Mouse (Mus musculus): ENCODE measurements at regions not wholly inside any gene's neighbourhood (a gene's known extent, or its start where the extent isn't known, plus 50 kb on each side); places are given as distances from the start of the nearest gene placed in this dataset.

DNA sequence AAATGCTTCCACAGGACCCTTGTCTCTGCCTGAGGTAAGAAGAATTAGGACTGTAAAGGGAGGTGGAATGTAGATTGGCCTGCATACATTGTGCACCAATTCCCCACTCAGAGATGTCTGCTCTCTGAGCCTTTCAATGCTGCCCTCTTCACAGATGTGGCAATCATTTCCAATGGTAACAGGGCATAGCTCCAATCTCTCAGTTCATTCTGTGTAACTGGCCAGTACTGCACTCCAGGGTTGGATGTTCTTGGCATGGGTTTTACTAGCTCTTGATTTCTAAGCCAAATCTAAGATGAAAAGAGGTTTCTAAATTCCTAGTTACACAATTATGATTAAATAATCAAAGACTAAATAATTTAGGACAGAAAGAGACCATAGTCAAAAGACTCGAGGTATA is 1439.8 kb upstream of the Lrrc6 start:
- H3K4me3 ChIP-seq (ENCODE audit: low read depth, low read length) = no peak overlapping the region
- 81% methylated on average over 1 of the region's 1 CpGs for WGBS
- H3K4me1 ChIP-seq (ENCODE audit: control insufficient read depth, insufficient read depth, low read length) = no peaks in the 10 kb centered on the region
- H3K4me2 ChIP-seq (ENCODE audit: low read depth, low read length) = no peak overlapping the region
- no peaks in the 10 kb centered on the region for H3K9me3 ChIP-seq (replicated peaks; ENCODE audit: control insufficient read depth, low read length)
- ATAC-seq (replicated peaks; ENCODE audit: insufficient number of reproducible peaks, low FRiP score, low TSS enrichment, low read depth) = no peak
- no peaks in the 10 kb centered on the region for H3K36me3 ChIP-seq (replicated peaks; ENCODE audit: control insufficient read depth, insufficient read depth, low read depth, low read length)
- H3K27me3 ChIP-seq (ENCODE audit: control insufficient read depth, insufficient read depth, low read length) = no peaks in the 10 kb centered on the region
- no peak for DNase-seq (ENCODE audit: low spot score)
- H3K9ac ChIP-seq (replicated peaks; ENCODE audit: low read length) = no peak overlapping the region
- no peak overlapping the region for H3K27ac ChIP-seq (replicated peaks; ENCODE audit: low read depth, low read length)

DNA sequence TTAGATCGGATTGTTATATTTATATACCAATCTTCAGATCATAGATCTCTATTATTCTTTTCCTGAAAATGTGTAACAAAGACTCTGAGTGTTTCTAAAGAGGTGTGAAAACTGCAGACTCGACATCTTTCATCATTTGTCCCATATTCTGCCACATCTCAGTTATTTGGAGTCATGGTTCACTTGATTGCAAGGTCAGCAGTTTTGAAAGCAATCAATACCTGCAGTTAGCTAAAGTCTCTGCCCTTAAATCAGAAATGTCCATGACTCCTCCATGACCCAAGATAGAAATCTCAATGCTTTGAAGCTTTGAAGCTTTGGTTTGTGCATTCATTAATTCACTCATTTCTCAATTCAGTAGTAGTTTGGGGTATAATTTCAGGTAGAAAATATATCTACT is 1424.2 kb upstream of the Lrrc6 start:
- Histone ChIP-seq H3K4me1 (ENCODE audit: control insufficient read depth, insufficient read depth, low read length) (no peaks in the 10 kb centered on the region), H3K27ac (replicated peaks; ENCODE audit: low read depth, low read length) (no peak overlapping the region), H3K36me3 (replicated peaks; ENCODE audit: control insufficient read depth, insufficient read depth, low read depth, low read length) (no peaks in the 10 kb centered on the region), H3K4me2 (ENCODE audit: low read depth, low read length) (no peak overlapping the region), H3K4me3 (ENCODE audit: low read depth, low read length) (no peak overlapping the region), H3K9ac (replicated peaks; ENCODE audit: low read length) (no peak overlapping the region), H3K27me3 (ENCODE audit: control insufficient read depth, insufficient read depth, low read length) (no peaks in the 10 kb centered on the region), H3K9me3 (replicated peaks; ENCODE audit: control insufficient read depth, low read length) (no peaks in the 10 kb centered on the region)
- 78% methylated on average over 2 of the region's 2 CpGs for WGBS
- DNase-seq (ENCODE audit: low spot score) (no peak), ATAC-seq (replicated peaks; ENCODE audit: insufficient number of reproducible peaks, low FRiP score, low TSS enrichment, low read depth) (no peak)

DNA sequence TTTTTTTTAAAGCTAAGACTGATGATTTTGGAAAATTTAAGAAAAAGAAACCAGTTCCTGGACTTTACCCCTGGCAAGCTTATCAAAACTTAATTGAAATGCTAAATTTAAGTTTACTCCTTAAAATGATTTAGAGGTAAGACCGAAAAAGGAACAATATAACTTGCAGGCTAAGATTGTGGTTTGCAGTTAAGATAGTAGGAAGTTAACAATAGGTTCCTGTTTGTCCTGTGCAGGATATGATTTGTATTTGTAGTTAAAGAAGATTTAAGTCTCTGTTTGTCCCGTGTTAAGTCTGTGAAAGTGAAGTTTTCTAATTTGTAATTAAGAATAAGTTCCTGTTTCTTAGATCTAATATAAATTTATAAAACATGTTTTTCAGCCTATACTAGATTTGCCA is 1406.3 kb upstream of the Lrrc6 start:
- Histone ChIP-seq H3K9me3 (replicated peaks; ENCODE audit: control insufficient read depth, low read length) (no peaks in the 10 kb centered on the region), H3K4me2 (ENCODE audit: low read depth, low read length) (no peak overlapping the region), H3K27me3 (ENCODE audit: control insufficient read depth, insufficient read depth, low read length) (no peaks in the 10 kb centered on the region), H3K27ac (replicated peaks; ENCODE audit: low read depth, low read length) (no peak overlapping the region), H3K4me1 (ENCODE audit: control insufficient read depth, insufficient read depth, low read length) (no peaks in the 10 kb centered on the region), H3K9ac (replicated peaks; ENCODE audit: low read length) (no peak overlapping the region), H3K4me3 (ENCODE audit: low read depth, low read length) (no peak overlapping the region), H3K36me3 (replicated peaks; ENCODE audit: control insufficient read depth, insufficient read depth, low read depth, low read length) (no peaks in the 10 kb centered on the region)
- WGBS = 87% methylated on average over 2 of the region's 2 CpGs
- DNase-seq (ENCODE audit: low spot score) (no peak), ATAC-seq (replicated peaks; ENCODE audit: insufficient number of reproducible peaks, low FRiP score, low TSS enrichment, low read depth) (no peak)

DNA sequence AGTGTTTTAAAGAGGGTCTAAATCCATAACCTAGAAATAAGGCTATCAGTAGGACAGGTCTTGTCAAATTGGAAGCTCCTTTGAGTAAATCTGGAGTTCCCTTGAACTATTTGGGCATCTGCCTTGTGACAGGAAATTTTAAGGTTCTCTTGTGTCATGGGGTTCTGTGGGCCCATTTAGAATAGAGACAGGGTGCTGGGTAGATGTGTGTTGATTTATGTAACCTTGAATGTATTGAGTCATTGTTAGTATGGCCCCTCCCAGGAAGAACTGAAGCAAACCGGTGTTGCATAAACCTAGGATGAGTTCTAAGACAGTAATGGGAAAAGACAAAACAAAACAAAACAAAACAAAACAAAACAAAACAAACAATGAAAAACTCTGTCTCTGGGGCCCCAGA is 1404.6 kb upstream of the Lrrc6 start:
- Histone ChIP-seq H3K27ac (replicated peaks; ENCODE audit: low read depth, low read length) (no peak overlapping the region), H3K9ac (replicated peaks; ENCODE audit: low read length) (no peak overlapping the region), H3K4me2 (ENCODE audit: low read depth, low read length) (no peak overlapping the region), H3K4me1 (ENCODE audit: control insufficient read depth, insufficient read depth, low read length) (no peaks in the 10 kb centered on the region), H3K4me3 (ENCODE audit: low read depth, low read length) (no peak overlapping the region), H3K27me3 (ENCODE audit: control insufficient read depth, insufficient read depth, low read length) (no peaks in the 10 kb centered on the region), H3K36me3 (replicated peaks; ENCODE audit: control insufficient read depth, insufficient read depth, low read depth, low read length) (no peaks in the 10 kb centered on the region), H3K9me3 (replicated peaks; ENCODE audit: control insufficient read depth, low read length) (no peaks in the 10 kb centered on the region)
- ATAC-seq (replicated peaks; ENCODE audit: insufficient number of reproducible peaks, low FRiP score, low TSS enrichment, low read depth) (no peak), DNase-seq (ENCODE audit: low spot score) (no peak)
- 62% methylated on average over 1 of the region's 1 CpGs for WGBS

DNA sequence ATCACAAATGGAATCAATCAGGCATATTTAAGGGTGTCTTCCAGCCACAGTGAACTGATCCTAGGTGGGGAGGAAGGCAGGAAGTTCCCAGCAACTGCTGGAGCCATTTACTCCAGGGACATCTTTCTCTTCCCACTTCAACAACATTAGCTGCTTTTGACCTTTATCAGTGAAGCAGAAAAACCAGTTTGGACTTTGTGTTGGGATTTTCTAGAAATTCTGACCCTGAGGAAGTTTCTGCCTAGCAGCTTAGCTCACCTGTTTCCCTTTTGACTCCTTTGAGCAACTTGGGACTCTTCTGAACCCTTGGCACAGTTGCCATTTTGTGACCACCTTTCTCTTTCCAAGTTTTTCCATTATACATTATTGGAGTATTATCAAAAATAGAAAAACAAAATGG is 1403.9 kb upstream of the Lrrc6 start:
- Histone ChIP-seq H3K4me1 (ENCODE audit: control insufficient read depth, insufficient read depth, low read length) (no peaks in the 10 kb centered on the region), H3K4me3 (ENCODE audit: low read depth, low read length) (no peak overlapping the region), H3K36me3 (replicated peaks; ENCODE audit: control insufficient read depth, insufficient read depth, low read depth, low read length) (no peaks in the 10 kb centered on the region), H3K9me3 (replicated peaks; ENCODE audit: control insufficient read depth, low read length) (no peaks in the 10 kb centered on the region), H3K9ac (replicated peaks; ENCODE audit: low read length) (no peak overlapping the region), H3K27ac (replicated peaks; ENCODE audit: low read depth, low read length) (no peak overlapping the region), H3K4me2 (ENCODE audit: low read depth, low read length) (no peak overlapping the region), H3K27me3 (ENCODE audit: control insufficient read depth, insufficient read depth, low read length) (no peaks in the 10 kb centered on the region)
- ATAC-seq (replicated peaks; ENCODE audit: insufficient number of reproducible peaks, low FRiP score, low TSS enrichment, low read depth) (no peak), DNase-seq (ENCODE audit: low spot score) (no peak)

DNA sequence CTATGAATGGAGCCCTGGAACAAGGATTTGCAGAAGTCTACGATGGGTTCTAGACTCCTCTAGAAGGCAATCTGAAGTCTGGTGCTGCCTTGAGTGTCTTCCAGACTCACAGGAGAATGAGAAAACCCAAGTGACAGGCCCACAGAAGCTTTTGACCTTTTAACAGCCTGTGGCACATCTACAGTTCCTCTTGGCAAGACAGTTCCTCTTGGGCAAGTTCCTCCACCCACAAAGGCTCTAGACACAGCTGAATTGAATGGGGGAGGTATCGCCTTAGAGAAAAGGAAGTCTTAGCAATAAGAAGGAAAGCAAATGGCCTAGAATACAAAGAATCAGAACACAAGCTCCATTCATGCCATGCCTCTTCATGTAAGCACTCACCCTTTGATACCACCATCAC is 1402.3 kb upstream of the Lrrc6 start:
- H3K9me3 ChIP-seq (replicated peaks; ENCODE audit: control insufficient read depth, low read length) = no peaks in the 10 kb centered on the region
- no peak overlapping the region for H3K4me2 ChIP-seq (ENCODE audit: low read depth, low read length)
- no peaks in the 10 kb centered on the region for H3K4me1 ChIP-seq (ENCODE audit: control insufficient read depth, insufficient read depth, low read length)
- WGBS = 94% methylated on average over 2 of the region's 2 CpGs
- H3K27ac ChIP-seq (replicated peaks; ENCODE audit: low read depth, low read length) = no peak overlapping the region
- no peak for ATAC-seq (replicated peaks; ENCODE audit: insufficient number of reproducible peaks, low FRiP score, low TSS enrichment, low read depth)
- H3K36me3 ChIP-seq (replicated peaks; ENCODE audit: control insufficient read depth, insufficient read depth, low read depth, low read length) = no peaks in the 10 kb centered on the region
- H3K4me3 ChIP-seq (ENCODE audit: low read depth, low read length) = no peak overlapping the region
- no peak for DNase-seq (ENCODE audit: low spot score)
- no peaks in the 10 kb centered on the region for H3K27me3 ChIP-seq (ENCODE audit: control insufficient read depth, insufficient read depth, low read length)
- no peak overlapping the region for H3K9ac ChIP-seq (replicated peaks; ENCODE audit: low read length)

DNA sequence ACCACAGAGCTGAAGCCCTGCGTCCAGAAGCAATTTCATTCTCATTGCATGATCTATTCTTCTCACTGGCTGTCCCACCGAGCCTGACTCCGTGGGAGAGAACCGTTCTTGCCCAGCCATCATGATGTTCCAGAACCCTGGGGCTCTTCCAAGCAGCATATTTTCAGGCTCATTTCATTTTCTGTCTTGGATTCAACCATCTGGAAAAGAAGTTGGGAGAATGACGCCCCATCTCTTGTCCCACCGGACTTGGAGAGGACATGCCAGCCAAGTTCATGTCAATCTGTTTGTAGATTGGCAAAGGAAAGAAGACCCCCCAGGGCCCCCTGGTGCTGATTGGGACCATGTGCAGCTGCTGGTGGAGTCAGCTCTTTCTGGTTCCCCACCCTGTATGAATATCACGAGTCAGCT is 1400.5 kb upstream of the Lrrc6 start:
- no peak overlapping the region for H3K4me2 ChIP-seq (ENCODE audit: low read depth, low read length)
- WGBS = 86% methylated on average over 7 of the region's 7 CpGs
- H3K4me1 ChIP-seq (ENCODE audit: control insufficient read depth, insufficient read depth, low read length) = no peaks in the 10 kb centered on the region
- no peaks in the 10 kb centered on the region for H3K27me3 ChIP-seq (ENCODE audit: control insufficient read depth, insufficient read depth, low read length)
- ATAC-seq (replicated peaks; ENCODE audit: insufficient number of reproducible peaks, low FRiP score, low TSS enrichment, low read depth) = no peak
- no peaks in the 10 kb centered on the region for H3K9me3 ChIP-seq (replicated peaks; ENCODE audit: control insufficient read depth, low read length)
- no peak overlapping the region for H3K4me3 ChIP-seq (ENCODE audit: low read depth, low read length)
- no peak overlapping the region for H3K27ac ChIP-seq (replicated peaks; ENCODE audit: low read depth, low read length)
- H3K36me3 ChIP-seq (replicated peaks; ENCODE audit: control insufficient read depth, insufficient read depth, low read depth, low read length) = no peaks in the 10 kb centered on the region
- no peak overlapping the region for H3K9ac ChIP-seq (replicated peaks; ENCODE audit: low read length)
- DNase-seq (ENCODE audit: low spot score) = no peak

DNA sequence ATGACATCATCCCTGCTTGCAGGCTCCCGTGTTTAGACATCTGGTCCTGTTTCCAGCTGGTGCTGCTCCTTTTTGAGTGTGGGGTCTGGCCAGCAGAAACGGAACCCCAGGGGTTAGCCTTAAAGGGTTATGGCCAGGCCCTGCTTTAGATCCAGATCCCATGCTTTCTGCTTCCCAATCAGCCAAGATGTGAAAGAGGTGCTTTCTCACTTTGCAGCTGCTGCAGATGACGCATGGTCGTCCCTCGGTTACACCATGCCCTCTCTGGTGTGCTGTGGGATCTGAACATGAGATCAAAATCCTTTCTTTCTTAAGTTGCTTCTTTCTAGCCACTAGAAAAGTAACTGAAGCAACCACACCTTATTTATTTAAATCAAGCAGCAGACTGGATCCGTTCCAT is 1399.1 kb upstream of the Lrrc6 start:
- H3K9ac ChIP-seq (replicated peaks; ENCODE audit: low read length) = no peak overlapping the region

DNA sequence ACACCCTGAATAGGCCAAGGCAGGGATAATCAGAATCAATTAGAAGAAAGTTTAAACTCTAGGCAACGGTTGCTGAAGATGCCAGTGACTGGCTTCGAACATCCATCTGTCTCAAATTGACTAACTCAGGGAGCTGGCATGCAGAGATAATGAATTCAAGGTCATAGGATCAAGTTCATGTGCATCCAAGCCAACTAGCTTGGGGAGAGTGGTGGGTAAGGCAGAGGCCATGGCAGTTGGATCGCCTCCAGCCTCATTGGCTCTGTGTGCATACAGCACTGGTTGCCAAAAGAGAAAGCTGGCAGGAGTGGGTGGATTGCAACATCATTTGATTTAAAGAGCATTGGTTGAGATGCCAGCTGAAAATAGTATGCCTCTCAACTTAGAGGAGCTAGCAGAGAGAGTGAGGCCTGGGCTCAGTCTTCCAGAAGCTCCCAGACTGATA is 1398.3 kb upstream of the Lrrc6 start:
- Histone ChIP-seq H3K36me3 (replicated peaks; ENCODE audit: control insufficient read depth, insufficient read depth, low read depth, low read length) (no peaks in the 10 kb centered on the region), H3K27ac (replicated peaks; ENCODE audit: low read depth, low read length) (no peak overlapping the region), H3K9ac (replicated peaks; ENCODE audit: low read length) (no peak overlapping the region), H3K4me2 (ENCODE audit: low read depth, low read length) (no peak overlapping the region), H3K4me3 (ENCODE audit: low read depth, low read length) (no peak overlapping the region), H3K9me3 (replicated peaks; ENCODE audit: control insufficient read depth, low read length) (no peaks in the 10 kb centered on the region), H3K4me1 (ENCODE audit: control insufficient read depth, insufficient read depth, low read length) (no peaks in the 10 kb centered on the region), H3K27me3 (ENCODE audit: control insufficient read depth, insufficient read depth, low read length) (no peaks in the 10 kb centered on the region)
- DNase-seq (ENCODE audit: low spot score) (no peak), ATAC-seq (replicated peaks; ENCODE audit: insufficient number of reproducible peaks, low FRiP score, low TSS enrichment, low read depth) (no peak)
- 66% methylated on average over 3 of the region's 3 CpGs for WGBS

More for the DNA sequence above, 1399.1 kb upstream of the Lrrc6 start:
- Histone ChIP-seq H3K27ac (replicated peaks; ENCODE audit: low read depth, low read length) (no peak overlapping the region), H3K4me2 (ENCODE audit: low read depth, low read length) (no peak overlapping the region), H3K9me3 (replicated peaks; ENCODE audit: control insufficient read depth, low read length) (no peaks in the 10 kb centered on the region), H3K27me3 (ENCODE audit: control insufficient read depth, insufficient read depth, low read length) (no peaks in the 10 kb centered on the region), H3K36me3 (replicated peaks; ENCODE audit: control insufficient read depth, insufficient read depth, low read depth, low read length) (no peaks in the 10 kb centered on the region), H3K4me1 (ENCODE audit: control insufficient read depth, insufficient read depth, low read length) (no peaks in the 10 kb centered on the region), H3K4me3 (ENCODE audit: low read depth, low read length) (no peak overlapping the region)
- WGBS = 73% methylated on average over 6 of the region's 6 CpGs
- ATAC-seq (replicated peaks; ENCODE audit: insufficient number of reproducible peaks, low FRiP score, low TSS enrichment, low read depth) (no peak), DNase-seq (ENCODE audit: low spot score) (no peak)
